Mouse (Mus musculus) myocyte (in vitro differentiated cells): ENCODE measurements around the gene Gm42791.

Experiments
- CEBPB ChIP-seq: IDR thresholded peaks from 2 replicates; pipeline ENCODE4 v1.6.1; 2011; ENCODE audit warnings: mild to moderate bottlenecking, moderate library complexity; ENCODE audit not compliant: poor library complexity, insufficient read depth, severe bottlenecking
- POLR2A ChIP-seq: IDR thresholded peaks from one replicate; pipeline ENCODE4 v1.6.1; 2011; ENCODE audit warnings: low read depth, mild to moderate bottlenecking, control low read depth, moderate library complexity; ENCODE audit not compliant: insufficient read length
- POLR2AphosphoS2 ChIP-seq: IDR thresholded peaks from one replicate; pipeline ENCODE4 v1.6.1; 2011; ENCODE audit warnings: low read depth, control low read depth; ENCODE audit not compliant: insufficient read length

DNA sequence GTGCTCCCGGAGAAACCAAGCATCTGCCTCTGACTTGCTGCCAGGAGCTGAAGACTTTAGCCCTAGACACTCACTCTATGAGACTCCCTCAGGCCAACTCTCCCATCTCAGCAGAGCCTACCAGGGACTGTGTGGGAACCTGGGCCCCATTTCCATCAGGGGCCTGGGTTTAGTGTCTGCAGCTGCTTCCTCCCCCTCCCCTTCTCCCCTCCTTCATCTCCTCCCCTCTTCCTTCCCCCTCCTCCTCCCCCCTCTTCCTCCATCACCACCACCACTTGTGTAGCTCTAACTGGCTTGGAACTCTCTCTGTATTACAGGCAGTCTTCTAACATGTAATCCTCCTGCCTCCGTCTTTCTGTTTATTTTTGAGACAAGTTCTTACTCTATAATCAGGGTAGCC is 35.2 kb upstream of the Gm42791 start:
- TF ChIP-seq POLR2A (no peak), CEBPB (no peak), POLR2AphosphoS2 (no peak)
